Mouse (Mus musculus) bone marrow, adult 2 months (tissue): ENCODE measurements around the gene Fam205a4.
"Not testable (repeated sequence)": the region's sequence is repeated elsewhere in the genome, so short reads cannot be mapped to it uniquely, and the experiment has no call there.

Experiments used
- CTCF ChIP-seq: fragments of 200-500 bp; IDR thresholded peaks from 2 replicates; pipeline ENCODE4 v1.5.1; 2011; ENCODE audit warnings: low read length, control low read depth; ENCODE audit not compliant: control insufficient read depth, insufficient read depth
- POLR2A ChIP-seq: fragments of 200-500 bp; IDR thresholded peaks from 2 replicates; pipeline ENCODE4 v1.6.1; 2011; ENCODE audit warnings: low read depth, mild to moderate bottlenecking, control low read depth, low read length, borderline replicate concordance; ENCODE audit not compliant: control insufficient read depth

GRCm38 (mm10) chr4:41965758-41966157 lies at the start of gene Fam205a4:
- TF ChIP-seq POLR2A, CTCF: not testable (repeated sequence)
